ENCODE assay signal across 8 mouse cellular contexts in genomic region chr13:54447496-54448224, GRCm38 (mm10). TPM values are rescaled to one million over a fixed set of nuclear protein-coding genes. Genes with fewer than 3 reads are reported as not detected.
DNase-seq lines count a peak whose midpoint lies in the region; ATAC-seq and TF ChIP-seq lines count a peak whose summit lies in the region.

No protein-coding gene starts in this region.

- H3K4me2 ChIP-seq in midbrain, embryonic 11.5 days = peak overlapping the region; percentile 29; the same call in 1 of the 2 replicates

- TF ChIP-seq CTCF in left cerebral cortex, adult 2 months (IDR thresholded peaks at IDR 0.05) = peak; percentile 56

- H3K9ac ChIP-seq in midbrain, embryonic 11.5 days (ENCODE audit: low read length) = no peak overlapping the region

- 2% methylated on average over 14 of the region's 15 CpGs for WGBS in midbrain, embryonic 11.5 days

- no peaks in the 10 kb centered on the region for H3K36me3 ChIP-seq in midbrain, embryonic 11.5 days (ENCODE audit: control insufficient read depth, insufficient read depth, low read length)

- intact Hi-C loops in left cerebral cortex, adult 2 months (cut with DNase I) = loop anchor here (1.0 to 5.0 kb wide), 5 partner anchors 60 to 333 kb away; no protein-coding TSS in a partner anchor

- peak; percentile 20 to 33 for DNase-seq in left cerebral cortex, adult 18-20 months (ENCODE audit: low spot score in 2 of 2)
- DNase-seq in left cerebral cortex, adult 11 months (ENCODE audit: low spot score) = no peak
- DNase-seq in embryo, embryonic 10.5 days (ENCODE audit: low spot score) = peak; percentile 83
- DNase-seq in heart, postnatal 4 days = peak; percentile 48
- peak in 1 of 2 experiments; percentile 39 for DNase-seq in left cerebral cortex, adult 2 months (ENCODE audit: extremely low spot score in 1 of 2, low spot score in 2 of 2)
- peak; percentile 92 for DNase-seq in midbrain, embryonic 11.5 days (ENCODE audit: low spot score, missing footprints)
- DNase-seq in thymus, postnatal 0 days (ENCODE audit: low spot score) = peak; percentile 56
- DNase-seq in urinary bladder, adult 18-20 months (ENCODE audit: low spot score in 2 of 2) = no peak

- H3K27me3 ChIP-seq in midbrain, embryonic 11.5 days (ENCODE audit: control insufficient read depth, insufficient read depth, low read length) = no peaks in the 10 kb centered on the region

- H3K9me3 ChIP-seq in midbrain, embryonic 11.5 days (ENCODE audit: control insufficient read depth, low read length) = no peaks in the 10 kb centered on the region

- H3K27ac ChIP-seq in left cerebral cortex, adult 2 months = no peak overlapping the region
- no peak overlapping the region for H3K27ac ChIP-seq in midbrain, embryonic 11.5 days (ENCODE audit: low read depth, low read length)

- H3K4me3 ChIP-seq in left cerebral cortex, adult 2 months = no peak overlapping the region
- H3K4me3 ChIP-seq in midbrain, embryonic 11.5 days (ENCODE audit: low read depth, low read length) = no peak overlapping the region

- peak; percentile 57 for ATAC-seq in midbrain, embryonic 11.5 days (ENCODE audit: low FRiP score)

- peaks cover 12% of the 10 kb centered on the region for H3K4me1 ChIP-seq in midbrain, embryonic 11.5 days (ENCODE audit: control insufficient read depth, insufficient read depth, low read length)

RNA-seq across cellular contexts. Expression of gene Thoc3, which starts 21.0 kb away (rescaled TPM):
- 10 to 100 TPM; 32.1 to 33.1 TPM for total RNA-seq in left cerebral cortex, adult 18-20 months (2021)
- total RNA-seq in heart, postnatal 4 days (2021) = 10 to 100 TPM; 43.4 to 44.0 TPM
- total RNA-seq in left cerebral cortex, adult 2 months (2021) = 10 to 100 TPM; 35.6 to 36.0 TPM
- 161 and 163 TPM in 2 replicates for polyA plus RNA-seq in midbrain, embryonic 11.5 days (2014; fragmentation: Nextera tagmentation; extraction: Ambion mirVana)
- 90.2 and 91.4 TPM in 2 replicates for polyA plus RNA-seq in thymus, postnatal 0 days (2015; fragmentation: Nextera tagmentation; extraction: Ambion mirVana)

RNA-seq across cellular contexts. Expression of gene Simc1, which starts 55.9 kb away (rescaled TPM):
- 10 to 100 TPM; 15.5 to 16.9 TPM for total RNA-seq in left cerebral cortex, adult 18-20 months (2021)
- 1 to 10 TPM; 4.7 to 5.4 TPM for total RNA-seq in heart, postnatal 4 days (2021)
- total RNA-seq in left cerebral cortex, adult 2 months (2021) = 10 to 100 TPM; 16.0 TPM
- 14.1 and 17.8 TPM in 2 replicates for polyA plus RNA-seq in midbrain, embryonic 11.5 days (2014; fragmentation: Nextera tagmentation; extraction: Ambion mirVana)
- 4.3 and 4.9 TPM in 2 replicates for polyA plus RNA-seq in thymus, postnatal 0 days (2015; fragmentation: Nextera tagmentation; extraction: Ambion mirVana)

Comparison
In these comparisons a context has a peak if more than half of its experiments do, and no peak if none do; other contexts are left out.
1. DNase-seq: peak in left cerebral cortex, adult 18-20 months (2 of 2), embryo, embryonic 10.5 days (single experiment), heart, postnatal 4 days (single experiment), midbrain, embryonic 11.5 days (single experiment) and thymus, postnatal 0 days (single experiment); none in left cerebral cortex, adult 11 months (single experiment) and urinary bladder, adult 18-20 months (0 of 2).